Mouse (Mus musculus) heart, postnatal 0 days (tissue): Measurements from ENCODE around the gene Tbc1d24. TPM values are rescaled to one million over a fixed set of nuclear protein-coding genes. Genes with fewer than 3 reads are reported as not detected.

Experiments used
- ATAC-seq: fragments of 200-750 bp; cut with Nextera tagmentation; 2 replicates; pipeline ENCODE4 v1.8.0; 2017; ENCODE audit warnings: low read depth, moderate number of reproducible peaks, moderate library complexity; ENCODE audit not compliant: insufficient read depth
- DNase-seq: peaks from one replicate; pipeline ENCODE4 v3.0.0-alpha.2; 2016; ENCODE audit warnings: low spot score
- H3K27ac ChIP-seq: fragments of 300-500 bp; sonication (generic); 2 replicates; pipeline ENCODE4 v1.5.1; 2014; ENCODE audit warnings: low read depth, mild to moderate bottlenecking
- H3K27me3 ChIP-seq: fragments of 300-500 bp; sonication (generic); 2 replicates; pipeline ENCODE4 v1.6.1; 2014; ENCODE audit warnings: low read length, mixed read lengths; ENCODE audit not compliant: control insufficient read depth, insufficient read depth
- H3K36me3 ChIP-seq: fragments of 300-500 bp; sonication (generic); replicated peaks from 2 replicates; pipeline ENCODE4 v1.6.1; 2014; ENCODE audit warnings: low read length, mixed read lengths; ENCODE audit not compliant: control insufficient read depth, insufficient read depth
- H3K4me1 ChIP-seq: fragments of 300-500 bp; sonication (generic); 2 replicates; pipeline ENCODE4 v1.6.1; 2014; ENCODE audit warnings: antibody characterized with exemption; ENCODE audit not compliant: control insufficient read depth, insufficient read depth
- H3K4me2 ChIP-seq: fragments of 300-500 bp; sonication (generic); 2 replicates; pipeline ENCODE4 v1.6.1; 2014; ENCODE audit warnings: low read depth, mild to moderate bottlenecking, low read length, moderate library complexity
- H3K4me3 ChIP-seq: fragments of 300-500 bp; sonication (generic); 2 replicates; pipeline ENCODE4 v1.5.1; 2014; ENCODE audit warnings: low read depth, low read length
- H3K9ac ChIP-seq: fragments of 300-500 bp; sonication (generic); replicated peaks from 2 replicates; pipeline ENCODE4 v1.6.1; 2014; ENCODE audit warnings: low read depth, low read length, mixed read lengths
- H3K9me3 ChIP-seq: fragments of 300-500 bp; sonication (generic); replicated peaks from 2 replicates; pipeline ENCODE4 v1.6.1; 2016; ENCODE audit warnings: low read length; ENCODE audit not compliant: control insufficient read depth
- CTCF ChIP-seq: IDR thresholded peaks from 2 replicates; pipeline ENCODE4 v1.5.1; 2016; ENCODE audit warnings: antibody characterized with exemption, control low read depth, low read depth
- EP300 ChIP-seq: IDR thresholded peaks from 2 replicates; pipeline ENCODE4 v1.6.1; 2016; ENCODE audit warnings: antibody characterized with exemption, low read depth
- WGBS: fragments of 180-500 bp; shearing (Covaris S2); extraction: QIAGEN DNeasy Blood & Tissue Kit; methylation state at CpG from one replicate; pipeline ENCODE4 v1.1.7; 2014; 5-methylcytosine and 5-hydroxymethylcytosine counted together
- polyA plus RNA-seq: library from polyadenylated mRNA; unstranded; fragments of >200 nt; fragmentation: Nextera tagmentation; extraction: Ambion mirVana; gene quantifications from 2 replicates; pipeline ENCODE4 v1.2.1, GENCODE M21; 2015
- total RNA-seq: library from RNA; depleted of rRNA; stranded (reverse); fragments of >200 nt; gene quantifications from 2 replicates; pipeline ENCODE4 v1.2.3, GENCODE M21; 2014; ENCODE audit warnings: low replicate concordance

Tbc1d24 gene
- total and polyA plus RNA-seq, 2 experiments from 2014 or later, result 2.8 to 19.3 TPM

GRCm38 (mm10) chr17:24209916-24210240 is 4.5 kb upstream of the Tbc1d24 start:
- Histone ChIP-seq H3K27ac (no peak overlapping the region), H3K4me1 (peaks cover 30% of the 10 kb centered on the region), H3K9ac (no peak overlapping the region), H3K27me3 (peaks cover 48% of the 10 kb centered on the region), H3K36me3 (no peaks in the 10 kb centered on the region), H3K4me2 (no peak overlapping the region), H3K9me3 (no peaks in the 10 kb centered on the region), H3K4me3 (no peak overlapping the region)
- TF ChIP-seq CTCF (no peak), EP300 (no peak)
- DNase-seq (no peak), ATAC-seq (no peak)
- WGBS, result 71% methylated on average over 3 of the region's 3 CpGs

- Histone ChIP-seq H3K9me3 (no peaks in the 10 kb centered on the region), H3K4me2 (peak within 1 kb of the TSS; percentile 71), H3K27ac (no peak within 1 kb of the TSS), H3K27me3 (peaks cover 48% of the 10 kb centered on the region), H3K4me1 (peaks cover 36% of the 10 kb centered on the region), H3K9ac (peak within 1 kb of the TSS; percentile 49), H3K4me3 (peak within 1 kb of the TSS; percentile 39), H3K36me3 (no peaks in the 10 kb centered on the region)
- WGBS, result 4% methylated on average over 32 of the region's 43 CpGs
- TF ChIP-seq EP300, result no peak
- no peak for TF ChIP-seq CTCF
- no peak for DNase-seq
- ATAC-seq, result peak; percentile 19; the same call in 1 of the 2 replicates
These were observed 3.9 kb upstream of the Tbc1d24 start, which contains the start of gene Ntn3 for GRCm38 (mm10) chr17:24209043-24209915. Gene Ntn3, minus strand, starts transcription at chr17:24209531.

GRCm38 (mm10) chr17:24208641-24209042 is 3.3 kb upstream of the Tbc1d24 start:
- H3K27ac ChIP-seq, result no peak overlapping the region
- H3K4me3 ChIP-seq, result peak overlapping the region; percentile 39
- ATAC-seq (peak; percentile 7; the same call in 1 of the 2 replicates), DNase-seq (no peak)
- peaks cover 43% of the 10 kb centered on the region for H3K4me1 ChIP-seq
- 5% methylated on average over 29 of the region's 29 CpGs for WGBS
- peak overlapping the region; percentile 71 for H3K4me2 ChIP-seq
- no peak for TF ChIP-seq CTCF
- no peak for TF ChIP-seq EP300
- H3K27me3 ChIP-seq, result peaks cover 48% of the 10 kb centered on the region
- H3K36me3 ChIP-seq, result no peaks in the 10 kb centered on the region
- H3K9me3 ChIP-seq, result no peaks in the 10 kb centered on the region
- peak overlapping the region; percentile 49 for H3K9ac ChIP-seq

GRCm38 (mm10) chr17:24207768-24208640 is 2.6 kb upstream of the Tbc1d24 start:
- Histone ChIP-seq H3K36me3 (no peaks in the 10 kb centered on the region), H3K9me3 (no peaks in the 10 kb centered on the region), H3K9ac (0 out of 2 replicates have a peak overlapping the region, but pooled peaks have one; percentile 49), H3K4me1 (peaks cover 49% of the 10 kb centered on the region), H3K27me3 (peaks cover 48% of the 10 kb centered on the region), H3K4me2 (peak overlapping the region; percentile 71), H3K4me3 (peak overlapping the region; percentile 39; the same call in 1 of the 2 replicates), H3K27ac (no peak overlapping the region)
- no peak for TF ChIP-seq CTCF
- TF ChIP-seq EP300, result no peak
- DNase-seq, result no peak
- 79% methylated on average over 34 of the region's 34 CpGs for WGBS
- ATAC-seq, result no peak
